Mouse (Mus musculus): ENCODE data around the gene Pigh.
A peak's percentile ranks its signal among the peaks of the same experiment; 100 is the strongest.

The Pigh gene

DNA sequence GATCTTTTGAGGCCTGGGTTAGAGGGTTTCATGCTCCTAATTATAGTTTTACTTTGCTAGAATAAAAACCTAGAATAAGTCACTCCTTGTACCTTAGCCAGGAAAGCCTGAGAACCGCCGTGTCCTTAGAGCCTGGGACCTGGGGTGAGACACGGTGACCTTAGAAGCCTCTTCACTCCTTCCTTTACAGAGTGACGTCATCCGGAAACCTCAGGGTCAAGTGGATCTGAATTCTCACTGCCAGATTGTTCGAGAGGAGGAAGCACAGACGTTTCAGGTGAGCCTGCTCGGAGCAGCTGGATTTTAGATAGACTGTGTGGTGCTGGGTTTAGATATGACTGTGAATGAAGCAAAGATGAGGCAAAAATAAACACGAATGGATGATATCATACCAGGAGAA lies 23.0 kb downstream of the Pigh start:
- DNase-seq = no peak

DNA sequence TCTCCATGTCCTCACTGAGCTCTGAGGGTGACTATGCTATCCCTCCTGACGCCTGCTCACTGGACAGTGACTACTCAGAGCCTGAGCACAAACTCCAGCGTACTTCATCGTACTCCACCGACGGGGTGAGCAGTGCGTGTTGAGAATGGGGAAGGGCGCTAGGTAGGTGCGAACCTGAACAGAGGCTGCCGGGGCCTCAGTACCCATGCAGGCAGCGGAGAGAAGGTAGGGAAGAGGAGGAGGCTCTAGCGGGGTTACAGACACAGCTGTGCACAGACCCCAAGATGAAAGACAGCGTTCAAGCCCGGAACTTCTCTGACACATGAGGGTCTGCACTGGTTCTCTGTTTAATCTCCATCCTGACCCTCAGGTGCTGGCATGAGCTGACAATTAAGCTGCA lies 25.0 kb downstream of the Pigh start:
- DNase-seq = no peak

DNA sequence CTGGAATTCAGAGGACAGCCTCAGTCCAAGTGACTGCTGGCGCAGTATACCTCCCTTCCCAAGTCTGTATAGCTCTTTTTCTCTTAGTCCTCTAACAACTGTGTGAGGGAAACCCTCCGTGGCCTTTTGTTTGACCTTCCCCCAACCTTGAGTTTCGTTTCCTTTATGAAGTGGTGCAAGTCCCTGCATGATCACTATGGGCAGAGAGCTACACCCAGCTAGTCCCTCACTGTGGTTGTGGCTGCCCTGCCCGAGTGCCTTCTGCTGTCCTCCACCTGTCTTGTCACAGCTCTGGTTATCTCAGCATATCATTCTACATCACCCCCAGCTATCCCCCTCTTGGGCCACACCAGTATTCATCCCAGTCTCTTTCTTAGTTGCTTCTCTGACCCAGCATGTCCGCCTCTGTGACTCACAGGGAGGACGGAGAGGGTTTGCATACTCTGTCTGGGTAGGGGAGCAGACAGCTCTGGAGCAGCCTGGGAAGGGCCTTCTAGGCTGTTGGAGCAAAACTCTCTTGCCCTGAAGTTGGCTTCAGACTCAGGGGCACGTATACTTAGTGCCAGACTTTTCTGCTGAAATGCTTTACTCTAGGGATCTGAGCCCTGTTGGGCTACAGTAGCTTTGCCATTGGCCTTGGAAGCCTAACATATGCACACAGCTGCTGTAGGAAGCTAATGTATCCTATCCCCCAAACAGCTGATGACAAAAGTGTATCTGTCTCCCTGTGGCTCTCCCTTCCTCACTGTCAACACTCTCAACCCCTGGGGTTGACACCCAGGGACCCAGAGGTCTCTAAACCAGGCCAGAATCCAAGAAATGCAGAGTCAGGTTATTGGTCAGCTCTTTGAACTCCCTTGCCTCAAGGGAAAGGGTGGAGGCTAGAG lies 28.4 kb downstream of the Pigh start:
- DNase-seq = no peak

DNA sequence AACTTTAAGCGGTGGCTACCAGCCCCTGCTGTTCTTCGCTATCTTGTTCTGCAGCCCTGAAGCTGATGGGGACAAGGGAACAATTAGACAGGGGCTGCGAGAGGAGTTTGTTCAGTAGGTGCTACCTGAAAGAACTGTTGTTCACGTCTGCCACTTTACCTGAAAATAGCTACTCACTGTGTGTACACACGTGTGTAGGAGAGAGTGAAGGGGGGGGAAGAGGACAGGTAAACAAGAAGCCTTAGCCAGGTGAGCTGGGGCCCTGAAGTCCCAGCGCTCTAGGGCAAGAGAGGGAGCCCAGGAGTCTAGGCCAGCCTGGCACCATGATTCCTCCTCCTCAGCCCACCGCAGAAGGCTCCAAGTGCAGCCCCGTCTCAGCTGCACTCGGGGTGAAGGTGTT lies 29.3 kb downstream of the Pigh start:
- no peak for DNase-seq

DNA sequence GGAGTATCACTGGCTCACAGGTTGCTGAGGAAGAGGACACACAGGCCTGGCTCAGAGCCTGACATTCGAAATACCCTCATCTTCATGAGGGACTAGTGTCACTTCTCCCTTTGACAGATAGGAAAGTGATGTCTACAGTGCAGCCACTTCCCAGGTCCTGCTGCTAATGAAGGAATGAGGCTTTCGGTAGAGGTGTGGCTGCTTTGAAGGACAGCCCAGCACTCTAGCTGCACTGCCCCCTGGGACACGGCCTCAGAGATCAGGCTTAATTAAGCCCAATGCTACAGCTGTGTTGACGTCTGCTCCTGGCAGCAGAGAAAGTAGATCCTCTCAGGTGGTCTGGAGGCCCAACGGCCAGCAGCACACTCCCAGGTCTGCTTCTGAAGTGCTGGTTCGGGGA lies 29.9 kb downstream of the Pigh start:
- no peak for DNase-seq

DNA sequence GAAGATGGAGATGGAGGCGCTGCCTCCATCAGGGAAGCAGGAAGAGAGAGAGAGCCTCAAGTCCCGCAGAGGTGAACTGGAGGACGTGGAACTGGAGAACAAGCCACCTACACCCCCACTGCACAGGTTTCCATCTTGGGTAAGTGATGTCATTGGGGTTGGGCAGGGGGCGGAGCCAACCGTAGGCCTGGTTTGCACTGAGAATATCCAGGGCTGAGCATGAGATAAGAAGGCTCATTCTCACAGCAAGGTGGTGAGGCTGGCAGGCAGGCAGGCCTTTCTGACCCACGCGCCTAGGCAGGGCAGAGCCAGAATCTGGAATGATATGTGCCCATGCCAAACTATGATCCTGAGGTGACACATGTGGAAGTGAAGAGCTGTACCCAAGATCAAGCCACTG lies 34.2 kb downstream of the Pigh start:
- no peak for DNase-seq

DNA sequence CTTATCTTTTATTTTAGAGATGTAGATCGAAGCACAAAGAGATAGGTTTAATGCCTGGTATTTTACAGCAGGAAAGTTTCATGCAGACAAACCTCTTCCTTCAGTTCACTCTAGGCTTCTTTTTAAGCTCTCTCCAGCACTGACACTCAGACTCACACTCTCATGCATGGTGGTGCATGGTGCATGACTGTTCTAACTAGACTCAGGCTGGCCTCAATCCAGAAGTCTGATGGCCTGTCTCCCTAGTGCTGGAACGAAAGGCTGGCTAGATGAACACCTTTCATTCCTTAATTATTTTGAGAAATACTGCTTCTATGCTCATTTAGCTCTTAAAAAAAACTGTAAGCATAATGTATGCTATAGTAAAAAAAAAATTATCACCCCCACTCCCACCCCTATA lies 37.4 kb downstream of the Pigh start:
- no peak for DNase-seq

DNA sequence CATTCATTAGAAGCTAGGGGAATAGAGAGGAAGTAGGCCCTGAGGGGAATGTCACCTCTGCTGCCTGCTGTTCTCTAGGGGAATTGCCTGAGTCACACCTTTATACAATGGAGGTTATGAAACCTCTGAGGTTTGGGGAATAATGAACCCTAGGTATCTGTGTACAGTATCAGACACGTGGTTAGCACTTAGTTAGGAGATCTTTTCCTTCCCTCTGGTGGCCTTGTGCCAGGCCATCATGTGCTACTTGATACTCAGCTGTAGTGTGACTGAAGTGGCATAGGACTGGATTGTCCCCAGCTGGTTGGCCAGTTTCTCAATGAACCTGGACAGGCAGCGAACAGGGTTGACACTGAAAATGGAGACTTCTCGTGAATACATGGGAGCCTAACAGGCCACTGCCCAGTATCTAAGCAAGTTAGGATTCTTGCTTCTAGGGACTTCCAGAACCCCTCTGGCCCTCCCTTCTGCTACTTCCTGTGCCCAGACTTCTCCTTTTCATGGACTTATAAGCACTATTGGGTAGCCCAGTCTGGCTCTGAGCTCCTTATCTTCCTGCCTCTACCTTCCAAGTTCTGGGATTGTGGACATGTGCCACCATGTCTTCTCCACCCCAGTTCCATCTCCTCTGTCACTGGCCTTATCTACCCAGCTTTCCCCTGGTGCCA lies 38.8 kb downstream of the Pigh start:
- peak; percentile 79 for DNase-seq

DNA sequence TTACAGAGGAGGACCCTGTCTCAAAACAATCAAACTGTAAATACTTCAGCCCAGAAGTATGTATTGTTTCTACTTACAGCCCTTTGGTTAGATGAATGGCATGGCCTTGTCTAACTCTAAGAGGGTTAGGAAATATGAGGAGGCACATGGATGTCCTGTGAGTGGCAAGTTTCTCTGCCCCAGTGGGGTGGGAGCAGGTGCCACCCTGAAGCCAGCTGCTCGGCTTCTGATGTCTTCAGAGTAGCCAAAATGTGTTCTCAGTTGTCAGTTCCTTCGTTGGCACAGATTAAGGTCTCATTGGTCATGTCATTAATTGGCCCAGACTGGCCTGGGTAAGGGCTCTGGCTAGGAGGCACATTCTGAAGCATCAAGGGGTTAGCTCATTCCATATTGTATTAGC lies 39.6 kb downstream of the Pigh start:
- DNase-seq = no peak

DNA sequence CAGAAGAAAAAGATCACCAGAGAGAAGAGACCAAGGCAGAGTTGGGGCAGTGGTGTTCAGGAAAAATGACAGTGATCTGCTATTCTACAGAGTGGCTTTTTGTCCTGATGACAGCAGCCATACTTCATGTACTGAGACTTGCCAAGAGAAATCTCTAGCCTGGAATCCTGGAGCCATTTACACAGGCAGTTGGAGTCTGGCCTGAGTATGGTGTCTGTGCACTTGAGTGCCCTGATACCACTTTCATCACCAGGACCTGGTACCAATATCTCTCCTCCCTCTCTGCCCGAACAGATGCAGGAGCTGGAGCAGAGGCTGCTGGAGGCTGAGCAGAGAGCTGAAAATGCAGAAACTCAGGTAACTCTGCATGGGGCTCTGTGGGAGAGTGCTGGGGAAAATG lies 40.6 kb downstream of the Pigh start:
- DNase-seq = no peak

DNA sequence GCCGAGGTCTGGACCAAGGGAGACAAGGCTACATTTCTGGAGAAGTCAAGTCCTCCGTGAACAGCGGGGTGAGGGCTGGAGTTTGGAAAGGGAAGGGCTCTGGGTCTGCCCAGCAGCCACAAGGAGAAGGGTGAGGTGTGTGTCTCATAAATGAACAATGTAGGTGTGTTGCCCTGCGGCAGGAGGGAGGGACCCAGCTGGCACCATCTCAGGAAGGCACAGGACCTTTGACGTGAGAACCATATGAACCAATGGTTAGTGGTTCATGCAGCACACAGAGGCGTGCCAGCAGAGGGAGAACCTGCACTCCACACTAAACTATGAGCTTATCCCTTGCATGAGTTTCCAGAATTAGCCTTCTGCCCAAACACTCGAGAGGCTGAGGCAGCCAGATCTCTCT lies 42.2 kb downstream of the Pigh start:
- no peak for DNase-seq

DNA sequence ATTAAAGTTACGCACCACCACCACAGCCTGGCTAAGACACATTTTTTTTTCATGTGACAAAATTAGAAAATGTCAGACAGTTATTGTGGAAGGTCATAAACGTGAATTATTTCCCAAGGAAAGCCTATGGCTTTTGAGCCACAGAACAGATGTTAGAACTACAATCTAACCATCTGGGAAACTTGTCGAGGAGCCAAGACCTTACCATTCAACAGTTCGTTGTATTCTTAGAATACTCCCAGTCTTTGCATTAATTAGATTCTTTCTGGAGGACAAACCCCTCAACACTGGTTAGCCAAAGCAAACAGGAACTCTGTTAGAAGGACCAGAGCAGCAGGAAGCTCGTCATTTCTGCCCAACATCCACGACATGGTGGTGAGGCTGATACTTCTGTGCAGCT lies 43.3 kb downstream of the Pigh start:
- no peak for DNase-seq

DNA sequence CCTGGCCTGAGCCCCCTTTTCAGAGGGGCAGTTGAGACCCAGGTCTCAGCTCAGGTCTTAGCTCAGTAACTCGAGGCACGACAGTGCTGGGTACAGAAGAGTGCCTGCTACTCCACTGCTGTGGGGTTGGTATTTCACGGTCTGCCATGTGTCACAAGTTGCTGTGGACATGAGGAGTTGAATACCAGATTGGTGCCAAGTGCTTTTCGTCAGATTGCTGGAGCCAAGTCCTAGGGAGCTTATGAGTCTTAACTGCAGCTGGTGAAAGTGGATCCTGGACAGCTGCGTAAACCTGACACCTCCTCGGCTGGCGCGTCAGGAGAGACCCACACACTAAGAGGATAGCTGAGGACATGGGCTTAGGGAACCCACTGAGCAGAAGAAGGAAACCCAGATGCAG lies 44.8 kb downstream of the Pigh start:
- peak; percentile 48 for DNase-seq

DNA sequence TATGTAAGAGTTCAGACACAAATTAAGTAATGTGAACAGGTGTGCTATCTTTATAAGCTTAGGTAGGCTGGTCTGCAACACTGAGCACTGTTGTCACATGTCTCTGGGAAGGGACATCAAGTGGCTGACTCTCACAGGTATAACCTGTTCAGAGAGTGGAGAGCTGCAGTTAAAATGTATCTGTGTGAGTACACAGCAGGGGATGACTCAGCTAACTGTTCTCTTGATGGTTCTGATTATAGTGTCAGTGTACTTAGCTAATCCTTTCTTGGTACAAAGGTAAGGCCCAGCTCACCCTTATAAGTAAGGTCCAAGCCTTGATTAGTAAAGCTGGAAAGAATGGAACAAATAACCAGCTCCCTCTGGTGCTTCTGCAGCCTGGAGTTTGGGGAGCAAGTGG lies 48.0 kb downstream of the Pigh start:
- DNase-seq = no peak

DNA sequence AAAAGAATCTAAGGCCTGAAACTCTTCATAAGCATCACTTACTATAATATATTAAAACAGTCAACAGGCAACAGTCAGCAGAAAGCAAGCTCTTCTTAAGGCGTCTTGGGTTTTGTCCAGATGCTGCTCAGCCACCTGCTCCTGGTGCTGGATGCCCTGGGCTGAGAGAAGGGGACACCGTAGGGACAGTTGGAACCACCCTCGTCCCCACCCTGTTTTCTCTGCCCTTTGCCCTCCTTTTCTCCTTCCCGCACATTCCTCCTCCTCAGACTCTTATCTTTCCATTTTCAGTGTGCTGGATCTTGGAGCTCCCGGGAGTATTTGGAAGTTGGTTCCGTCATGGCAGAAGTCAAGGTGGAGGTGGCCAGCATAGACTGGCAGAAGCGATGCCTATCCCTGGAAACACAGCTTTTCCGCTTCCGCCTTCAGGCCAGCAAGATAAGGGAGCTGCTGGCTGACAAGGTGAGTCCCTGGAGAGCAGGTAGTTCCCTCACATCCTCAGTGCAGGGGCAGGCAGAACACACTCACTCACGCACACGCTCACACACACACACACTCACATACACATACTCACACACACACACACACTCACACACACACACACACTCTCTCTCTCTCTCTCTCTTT lies 49.1 kb downstream of the Pigh start:
- DNase-seq = no peak

DNA sequence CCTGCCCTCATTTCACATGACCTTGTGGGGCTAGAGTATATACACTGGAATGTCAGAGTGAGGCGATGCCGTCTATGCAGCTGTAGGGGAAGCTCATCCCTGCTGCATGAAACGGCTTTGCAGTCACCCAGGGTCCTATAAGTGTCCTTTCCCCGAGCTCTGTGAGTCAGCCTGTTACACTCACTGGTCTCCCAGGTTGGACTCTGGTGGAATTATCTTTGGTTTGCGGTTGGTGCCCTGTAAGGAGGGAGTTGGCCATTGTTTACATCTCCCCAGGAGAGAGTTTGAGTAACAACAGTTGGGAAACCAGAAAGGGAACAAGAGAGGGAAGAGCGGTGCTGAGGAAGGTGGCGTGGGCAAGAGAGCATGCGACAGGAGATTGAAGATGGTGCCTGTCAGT lies 49.7 kb downstream of the Pigh start:
- no peak for DNase-seq

DNA sequence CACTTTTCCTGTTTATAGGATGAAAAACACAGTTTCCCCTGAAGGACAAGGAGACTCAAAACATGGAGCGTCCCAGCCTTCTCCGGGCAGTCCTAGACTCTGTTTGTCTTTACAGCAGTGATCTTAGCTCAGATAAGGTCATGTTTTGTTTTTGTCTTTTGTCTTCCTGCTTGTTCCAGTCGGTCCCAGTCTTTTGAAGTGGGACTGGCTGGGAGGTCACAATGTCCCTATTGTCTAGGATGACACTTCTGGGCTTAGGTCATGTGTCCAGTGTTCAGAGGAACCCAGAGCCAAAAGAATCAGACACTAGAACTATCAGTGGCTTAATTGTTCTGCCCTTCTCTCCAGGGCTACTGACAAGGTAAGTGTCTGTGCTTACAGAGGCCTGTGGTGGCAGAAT lies 54.1 kb downstream of the Pigh start:
- peak; percentile 9 for DNase-seq

DNA sequence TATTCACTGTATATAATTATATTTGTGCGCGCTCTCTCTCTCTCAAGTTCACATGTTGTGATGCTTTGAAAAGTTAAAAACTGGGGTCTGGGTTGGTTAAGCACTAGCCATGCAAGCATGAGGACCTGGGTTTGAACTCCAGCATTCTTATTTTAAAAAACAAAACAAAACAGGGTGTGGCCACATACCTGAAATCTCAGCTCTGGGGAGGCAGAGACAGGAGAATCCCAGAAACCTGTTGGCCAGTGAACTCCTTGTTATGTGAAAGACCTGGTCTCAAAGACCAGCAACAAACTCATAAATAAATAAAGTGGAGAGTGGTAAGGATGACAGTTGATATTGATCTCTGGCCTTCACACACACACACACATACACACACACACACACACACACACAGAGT lies 55.1 kb downstream of the Pigh start:
- DNase-seq = no peak
